Mouse (Mus musculus) hindbrain, postnatal 0 days (tissue): ENCODE measurements at regions not wholly inside any gene's neighbourhood (a gene's known extent, or its start where the extent isn't known, plus 50 kb on each side); places are given as distances from the start of the nearest gene placed in this dataset.
A peak's percentile ranks its signal among the peaks of the same experiment; 100 is the strongest.

Experiments
- ATAC-seq: fragments of 200-750 bp; cut with Nextera tagmentation; 2 replicates; pipeline ENCODE4 v1.8.0; 2017; ENCODE audit warnings: mild to moderate bottlenecking, moderate TSS enrichment, moderate library complexity
- DNase-seq: peaks from one replicate; pipeline ENCODE4 v3.0.0-alpha.2; 2015; ENCODE audit warnings: low spot score
- H3K27ac ChIP-seq: fragments of 300-500 bp; sonication (generic); 2 replicates; pipeline ENCODE4 v1.5.1; 2014; ENCODE audit warnings: mild to moderate bottlenecking
- H3K27me3 ChIP-seq: fragments of 300-500 bp; sonication (generic); 2 replicates; pipeline ENCODE4 v1.6.1; 2014; ENCODE audit warnings: low read length, mixed read lengths; ENCODE audit not compliant: insufficient read depth
- H3K36me3 ChIP-seq: fragments of 300-500 bp; sonication (generic); 2 replicates; pipeline ENCODE4 v1.6.1; 2014; ENCODE audit warnings: low read length, mixed read lengths; ENCODE audit not compliant: insufficient read depth
- H3K4me1 ChIP-seq: fragments of 300-500 bp; sonication (generic); 2 replicates; pipeline ENCODE4 v1.6.1; 2014; ENCODE audit warnings: antibody characterized with exemption, low read length, mixed read lengths; ENCODE audit not compliant: insufficient read depth
- H3K4me2 ChIP-seq: fragments of 300-500 bp; sonication (generic); 2 replicates; pipeline ENCODE4 v1.6.1; 2014; ENCODE audit warnings: low read depth, mild to moderate bottlenecking, low read length, moderate library complexity, mixed read lengths
- H3K4me3 ChIP-seq: fragments of 300-500 bp; sonication (generic); 2 replicates; pipeline ENCODE4 v1.5.1; 2014; ENCODE audit warnings: low read length
- H3K9ac ChIP-seq: fragments of 300-500 bp; sonication (generic); replicated peaks from 2 replicates; pipeline ENCODE4 v1.6.1; 2014; ENCODE audit warnings: mild to moderate bottlenecking, low read length, moderate library complexity, mixed read lengths
- H3K9me3 ChIP-seq: fragments of 300-500 bp; sonication (generic); 2 replicates; pipeline ENCODE4 v1.6.1; 2016; ENCODE audit warnings: low read length, mixed read lengths
- CTCF ChIP-seq: IDR thresholded peaks from 2 replicates; pipeline ENCODE4 v1.5.1; 2016; ENCODE audit warnings: antibody characterized with exemption, control low read depth, low read depth
- WGBS: fragments of 180-500 bp; shearing (Covaris S2); extraction: QIAGEN DNeasy Blood & Tissue Kit; methylation state at CpG from one replicate; pipeline ENCODE4 v1.1.7; 2014; 5-methylcytosine and 5-hydroxymethylcytosine counted together

- no peak overlapping the region for H3K9ac ChIP-seq
- no peak overlapping the region for H3K4me2 ChIP-seq
- H3K4me3 ChIP-seq: no peak overlapping the region
- no peaks in the 10 kb centered on the region for H3K27me3 ChIP-seq
- no peaks in the 10 kb centered on the region for H3K36me3 ChIP-seq
- no peak for TF ChIP-seq CTCF
- no peaks in the 10 kb centered on the region for H3K9me3 ChIP-seq
- peak; percentile 69 for DNase-seq
- 70% methylated on average over 2 of the region's 2 CpGs for WGBS
- no peak overlapping the region for H3K27ac ChIP-seq
- peak; percentile 76 for ATAC-seq
- no peaks in the 10 kb centered on the region for H3K4me1 ChIP-seq
These were observed 190.0 kb upstream of the Sfrp2 start for GRCm38 (mm10) chr3:83576155-83576554.

GRCm38 (mm10) chr3:83580766-83581165 lies 185.4 kb upstream of the Sfrp2 start:
- DNase-seq (no peak), ATAC-seq (no peak)
- H3K36me3 ChIP-seq: no peaks in the 10 kb centered on the region

GRCm38 (mm10) chr3:83582256-83582655 lies 183.9 kb upstream of the Sfrp2 start:
- WGBS: 57% methylated on average over 2 of the region's 2 CpGs

More at GRCm38 (mm10) chr3:83580766-83581165, 185.4 kb upstream of the Sfrp2 start:
- Histone ChIP-seq H3K27ac (no peak overlapping the region), H3K9me3 (no peaks in the 10 kb centered on the region), H3K4me1 (no peaks in the 10 kb centered on the region), H3K9ac (no peak overlapping the region), H3K27me3 (no peaks in the 10 kb centered on the region), H3K4me3 (no peak overlapping the region), H3K4me2 (no peak overlapping the region)
- TF ChIP-seq CTCF: no peak
- 73% methylated on average over 4 of the region's 4 CpGs for WGBS

GRCm38 (mm10) chr3:83583071-83583672 lies 182.9 kb upstream of the Sfrp2 start:
- no peak overlapping the region for H3K27ac ChIP-seq
- H3K36me3 ChIP-seq: no peaks in the 10 kb centered on the region
- no peak overlapping the region for H3K9ac ChIP-seq
- DNase-seq: no peak
- ATAC-seq: no peak
- no peak overlapping the region for H3K4me2 ChIP-seq
- H3K9me3 ChIP-seq: no peaks in the 10 kb centered on the region
- TF ChIP-seq CTCF: no peak
- no peaks in the 10 kb centered on the region for H3K4me1 ChIP-seq
- no peak overlapping the region for H3K4me3 ChIP-seq
- WGBS: 17% methylated on average over 8 of the region's 8 CpGs
- H3K27me3 ChIP-seq: no peaks in the 10 kb centered on the region

More at GRCm38 (mm10) chr3:83582256-83582655, 183.9 kb upstream of the Sfrp2 start:
- H3K4me3 ChIP-seq: no peak overlapping the region
- DNase-seq (no peak), ATAC-seq (no peak)
- H3K36me3 ChIP-seq: no peaks in the 10 kb centered on the region
- H3K4me2 ChIP-seq: no peak overlapping the region
- H3K9me3 ChIP-seq: no peaks in the 10 kb centered on the region
- no peak overlapping the region for H3K9ac ChIP-seq
- H3K4me1 ChIP-seq: no peaks in the 10 kb centered on the region
- no peaks in the 10 kb centered on the region for H3K27me3 ChIP-seq
- TF ChIP-seq CTCF: no peak
- no peak overlapping the region for H3K27ac ChIP-seq

- no peak for TF ChIP-seq CTCF
- Histone ChIP-seq H3K9ac (no peak overlapping the region), H3K27ac (no peak overlapping the region), H3K36me3 (no peaks in the 10 kb centered on the region), H3K4me1 (no peaks in the 10 kb centered on the region), H3K9me3 (no peaks in the 10 kb centered on the region), H3K27me3 (no peaks in the 10 kb centered on the region), H3K4me2 (no peak overlapping the region), H3K4me3 (no peak overlapping the region)
- ATAC-seq (no peak), DNase-seq (no peak)
- WGBS: 40% methylated on average over 5 of the region's 5 CpGs
These were observed 180.0 kb upstream of the Sfrp2 start for GRCm38 (mm10) chr3:83586086-83586485.

GRCm38 (mm10) chr3:83586551-83586950 lies 179.6 kb upstream of the Sfrp2 start:
- 57% methylated on average over 4 of the region's 4 CpGs for WGBS
- no peak overlapping the region for H3K4me2 ChIP-seq
- no peak overlapping the region for H3K27ac ChIP-seq
- no peak overlapping the region for H3K4me3 ChIP-seq
- H3K9me3 ChIP-seq: 0 out of 2 replicates have a peak, but pooled peaks cover 2% of the 10 kb centered on the region
- H3K9ac ChIP-seq: no peak overlapping the region
- H3K4me1 ChIP-seq: no peaks in the 10 kb centered on the region
- TF ChIP-seq CTCF: no peak
- DNase-seq: peak; percentile 59
- H3K36me3 ChIP-seq: no peaks in the 10 kb centered on the region
- no peaks in the 10 kb centered on the region for H3K27me3 ChIP-seq
- no peak for ATAC-seq

GRCm38 (mm10) chr3:83589127-83589526 lies 177.0 kb upstream of the Sfrp2 start:
- H3K9ac ChIP-seq: no peak overlapping the region
- no peak overlapping the region for H3K4me3 ChIP-seq
- WGBS: 22% methylated on average over 8 of the region's 8 CpGs
- H3K27ac ChIP-seq: no peak overlapping the region
- no peaks in the 10 kb centered on the region for H3K4me1 ChIP-seq
- no peaks in the 10 kb centered on the region for H3K36me3 ChIP-seq
- 0 out of 2 replicates have a peak, but pooled peaks cover 2% of the 10 kb centered on the region for H3K9me3 ChIP-seq
- no peak for TF ChIP-seq CTCF
- no peaks in the 10 kb centered on the region for H3K27me3 ChIP-seq
- peak; percentile 7 for DNase-seq
- no peak overlapping the region for H3K4me2 ChIP-seq
- no peak for ATAC-seq
